Mouse (Mus musculus) erythroblast, embryonic 14.5 days (primary cell): ENCODE results near the gene Pde10a. TPM values are rescaled to one million over a fixed set of nuclear protein-coding genes. Genes with fewer than 3 reads are reported as not detected.

Experiments
- H3K27me3 ChIP-seq: 2 replicates; pipeline ENCODE4 v1.6.1; 2012; ENCODE audit warnings: inconsistent platforms; ENCODE audit not compliant: control insufficient read depth
- H3K36me3 ChIP-seq: 2 replicates; pipeline ENCODE4 v1.6.1; 2012; ENCODE audit warnings: mild to moderate bottlenecking, inconsistent platforms; ENCODE audit not compliant: control insufficient read depth
- H3K4me1 ChIP-seq: 2 replicates; pipeline ENCODE4 v1.6.1; 2012; ENCODE audit warnings: inconsistent platforms; ENCODE audit not compliant: control insufficient read depth
- H3K4me3 ChIP-seq: replicated peaks from 2 replicates; pipeline ENCODE3; 2012; ENCODE audit warnings: moderate library complexity, mild to moderate bottlenecking, inconsistent platforms
- H3K9me3 ChIP-seq: 2 replicates; pipeline ENCODE4 v1.6.1; 2012; ENCODE audit warnings: low read length, inconsistent platforms, mixed read lengths; ENCODE audit not compliant: control insufficient read depth
- GATA1 ChIP-seq: IDR thresholded peaks from 2 replicates; pipeline ENCODE4 v1.6.1; 2012; ENCODE audit warnings: low read length, inconsistent platforms, mixed read lengths
- TAL1 ChIP-seq: IDR thresholded peaks from 3 replicates; pipeline ENCODE4 v1.6.1; 2012; ENCODE audit warnings: low read length, inconsistent platforms, mixed read lengths
- polyA plus RNA-seq: library from polyadenylated mRNA; stranded (reverse); fragments of >175 nt; gene quantifications from 2 replicates; pipeline ENCODE4 v1.2.3, GENCODE M21; 2012

Gene Pde10a
- polyA plus RNA-seq, 1 experiment, result not detected

- Histone ChIP-seq H3K27me3 (no peaks in the 10 kb centered on the region), H3K9me3 (no peaks in the 10 kb centered on the region), H3K36me3 (no peaks in the 10 kb centered on the region), H3K4me1 (peaks cover 10% of the 10 kb centered on the region), H3K4me3 (peak within 1 kb of the TSS; percentile 54)
- no peak for TF ChIP-seq GATA1
- TF ChIP-seq TAL1, result no peak
Observed at GRCm38 (mm10) chr17:8988119-8988807, 463.1 kb downstream of the Pde10a start, which contains the start of gene 1700010I14Rik. Gene 1700010I14Rik (plus strand): TSS chr17:8988333.

GRCm38 (mm10) chr17:8991160-8991559 is 466.0 kb downstream of the Pde10a start:
- no peak for TF ChIP-seq TAL1
- no peak for TF ChIP-seq GATA1
- no peak overlapping the region for H3K4me3 ChIP-seq

GRCm38 (mm10) chr17:8995344-8995743 is 470.2 kb downstream of the Pde10a start:
- no peaks in the 10 kb centered on the region for H3K36me3 ChIP-seq
- TF ChIP-seq GATA1 (no peak), TAL1 (no peak)

More at GRCm38 (mm10) chr17:8991160-8991559, 466.0 kb downstream of the Pde10a start:
- H3K36me3 ChIP-seq, result no peaks in the 10 kb centered on the region
- H3K27me3 ChIP-seq, result no peaks in the 10 kb centered on the region
- no peaks in the 10 kb centered on the region for H3K9me3 ChIP-seq
- peaks cover 10% of the 10 kb centered on the region for H3K4me1 ChIP-seq

GRCm38 (mm10) chr17:9002438-9002837 is 477.3 kb downstream of the Pde10a start:
- H3K4me1 ChIP-seq, result no peaks in the 10 kb centered on the region
- H3K36me3 ChIP-seq, result no peaks in the 10 kb centered on the region
- no peaks in the 10 kb centered on the region for H3K9me3 ChIP-seq
- no peak overlapping the region for H3K4me3 ChIP-seq
- TF ChIP-seq GATA1, result no peak
- TF ChIP-seq TAL1, result no peak
- H3K27me3 ChIP-seq, result no peaks in the 10 kb centered on the region

More at GRCm38 (mm10) chr17:8995344-8995743, 470.2 kb downstream of the Pde10a start:
- Histone ChIP-seq H3K27me3 (no peaks in the 10 kb centered on the region), H3K9me3 (no peaks in the 10 kb centered on the region), H3K4me3 (no peak overlapping the region), H3K4me1 (no peaks in the 10 kb centered on the region)

- no peak for TF ChIP-seq TAL1
- no peak for TF ChIP-seq GATA1
- H3K27me3 ChIP-seq, result no peaks in the 10 kb centered on the region
- no peak overlapping the region for H3K4me3 ChIP-seq
- no peaks in the 10 kb centered on the region for H3K36me3 ChIP-seq
- H3K9me3 ChIP-seq, result no peaks in the 10 kb centered on the region
- H3K4me1 ChIP-seq, result no peaks in the 10 kb centered on the region
Observed at GRCm38 (mm10) chr17:9004516-9004915, 479.3 kb downstream of the Pde10a start.

- Histone ChIP-seq H3K9me3 (no peaks in the 10 kb centered on the region), H3K27me3 (no peaks in the 10 kb centered on the region), H3K36me3 (no peaks in the 10 kb centered on the region), H3K4me1 (no peaks in the 10 kb centered on the region), H3K4me3 (no peak overlapping the region)
- TF ChIP-seq TAL1 (no peak), GATA1 (no peak)
Observed at GRCm38 (mm10) chr17:9023198-9023942, 498.2 kb downstream of the Pde10a start.

- Histone ChIP-seq H3K36me3 (no peaks in the 10 kb centered on the region), H3K4me1 (no peaks in the 10 kb centered on the region), H3K4me3 (no peak overlapping the region), H3K27me3 (no peaks in the 10 kb centered on the region), H3K9me3 (no peaks in the 10 kb centered on the region)
- TF ChIP-seq GATA1, result no peak
- no peak for TF ChIP-seq TAL1
Observed at GRCm38 (mm10) chr17:9030181-9030580, 505.0 kb downstream of the Pde10a start.

- no peaks in the 10 kb centered on the region for H3K27me3 ChIP-seq
- no peaks in the 10 kb centered on the region for H3K9me3 ChIP-seq
- no peak overlapping the region for H3K4me3 ChIP-seq
- H3K4me1 ChIP-seq, result no peaks in the 10 kb centered on the region
- TF ChIP-seq TAL1 (no peak), GATA1 (no peak)
- H3K36me3 ChIP-seq, result no peaks in the 10 kb centered on the region
Observed at GRCm38 (mm10) chr17:9031241-9032141, 506.3 kb downstream of the Pde10a start.
